Mouse (Mus musculus) urinary bladder, postnatal 14 days (tissue): ENCODE measurements around the gene Zfp462.

ENCODE experiments used
- DNase-seq: peaks from one replicate; pipeline ENCODE4 v3.0.0; 2021; ENCODE audit warnings: low spot score

Gene Zfp462

GRCm38 (mm10) chr4:54996064-54996463, 51.2 kb downstream of the Zfp462 start:
- DNase-seq, result no peak

- no peak for DNase-seq
These were observed 53.4 kb downstream of the Zfp462 start for GRCm38 (mm10) chr4:54998146-54998841.

GRCm38 (mm10) chr4:54999556-54999955, 54.7 kb downstream of the Zfp462 start:
- DNase-seq, result no peak

GRCm38 (mm10) chr4:55001386-55001785, 56.5 kb downstream of the Zfp462 start:
- DNase-seq, result no peak

- no peak for DNase-seq
These were observed 58.3 kb downstream of the Zfp462 start for GRCm38 (mm10) chr4:55003128-55003527.

GRCm38 (mm10) chr4:55005066-55005465, 60.2 kb downstream of the Zfp462 start:
- DNase-seq, result peak; percentile 48

- DNase-seq, result peak; percentile 31
These were observed 60.7 kb downstream of the Zfp462 start for GRCm38 (mm10) chr4:55005521-55005969.

GRCm38 (mm10) chr4:55006024-55006423, 61.2 kb downstream of the Zfp462 start:
- DNase-seq, result no peak

GRCm38 (mm10) chr4:55008616-55009015, 63.8 kb downstream of the Zfp462 start:
- DNase-seq, result no peak

GRCm38 (mm10) chr4:55011391-55011790, 66.5 kb downstream of the Zfp462 start:
- DNase-seq, result no peak

- DNase-seq, result peak; percentile 15
These were observed 68.9 kb downstream of the Zfp462 start for GRCm38 (mm10) chr4:55013563-55014248.

GRCm38 (mm10) chr4:55014731-55015463, 70.0 kb downstream of the Zfp462 start:
- no peak for DNase-seq

GRCm38 (mm10) chr4:55015517-55015916, 70.7 kb downstream of the Zfp462 start:
- DNase-seq, result no peak

GRCm38 (mm10) chr4:55026109-55026646, 81.3 kb downstream of the Zfp462 start:
- DNase-seq, result peak; percentile 68

GRCm38 (mm10) chr4:55030401-55030800, 85.6 kb downstream of the Zfp462 start:
- no peak for DNase-seq

- DNase-seq, result no peak
These were observed 87.6 kb downstream of the Zfp462 start for GRCm38 (mm10) chr4:55032317-55032930.

- no peak for DNase-seq
These were observed 88.6 kb downstream of the Zfp462 start for GRCm38 (mm10) chr4:55033452-55033851.

- no peak for DNase-seq
These were observed 93.3 kb downstream of the Zfp462 start for GRCm38 (mm10) chr4:55038139-55038538.

- DNase-seq, result no peak
These were observed 95.6 kb downstream of the Zfp462 start for GRCm38 (mm10) chr4:55040258-55040964.

GRCm38 (mm10) chr4:55041106-55041730, 96.4 kb downstream of the Zfp462 start:
- no peak for DNase-seq

GRCm38 (mm10) chr4:55042573-55042972, 97.7 kb downstream of the Zfp462 start:
- DNase-seq, result no peak
